Mouse (Mus musculus) layer of hippocampus, postnatal 14 days (tissue): ENCODE data around the gene Nav1. TPM values are rescaled to one million over a fixed set of nuclear protein-coding genes. Genes with fewer than 3 reads are reported as not detected.

Experiments
- DNase-seq, 2 experiments: peaks; one replicate each; pipeline ENCODE4 v3.0.0; 2021 to 2022; ENCODE audit warnings: low spot score in 2 of 2, mixed read lengths in 1 of 2
- total RNA-seq, 2 experiments: library from RNA; stranded (reverse); gene quantifications; 2 replicates each; pipeline ENCODE4 v1.2.3; 2021

Nav1 gene
- total RNA-seq, 2 experiments from 2014 or later = 161 to 168 TPM

GRCm38 (mm10) chr1:135452259-135452658 is 154.8 kb downstream of the Nav1 start:
- DNase-seq = no peak

GRCm38 (mm10) chr1:135451419-135451818 is 155.7 kb downstream of the Nav1 start:
- no peak for DNase-seq

- no peak for DNase-seq
Observed at GRCm38 (mm10) chr1:135449876-135450275, 157.2 kb downstream of the Nav1 start.

- DNase-seq = no peak
Observed at GRCm38 (mm10) chr1:135448940-135449339, 158.2 kb downstream of the Nav1 start.

GRCm38 (mm10) chr1:135443506-135443905 is 163.6 kb downstream of the Nav1 start:
- no peak for DNase-seq

- DNase-seq = no peak
Observed at GRCm38 (mm10) chr1:135441861-135442260, 165.2 kb downstream of the Nav1 start.

- DNase-seq = no peak
Observed at GRCm38 (mm10) chr1:135440986-135441385, 166.1 kb downstream of the Nav1 start.

- DNase-seq = no peak
Observed at GRCm38 (mm10) chr1:135438801-135439200, 168.3 kb downstream of the Nav1 start.

- no peak for DNase-seq
Observed at GRCm38 (mm10) chr1:135435823-135436222, 171.3 kb downstream of the Nav1 start.

GRCm38 (mm10) chr1:135430669-135431017 is 176.5 kb downstream of the Nav1 start:
- DNase-seq = no peak

- DNase-seq = peak; percentile 91 to 94
Observed at GRCm38 (mm10) chr1:135429901-135430668, 177.0 kb downstream of the Nav1 start, which contains the start of gene Ipo9. TSS of gene Ipo9 (minus strand) at chr1:135430499.

- DNase-seq = no peak
Observed at GRCm38 (mm10) chr1:135427390-135427789, 179.7 kb downstream of the Nav1 start.

GRCm38 (mm10) chr1:135426645-135427044 is 180.4 kb downstream of the Nav1 start:
- no peak for DNase-seq

- no peak for DNase-seq
Observed at GRCm38 (mm10) chr1:135422772-135423171, 184.3 kb downstream of the Nav1 start.

GRCm38 (mm10) chr1:135413996-135414395 is 193.1 kb downstream of the Nav1 start:
- no peak for DNase-seq

GRCm38 (mm10) chr1:135412130-135412529 is 195.0 kb downstream of the Nav1 start:
- DNase-seq = no peak

GRCm38 (mm10) chr1:135410967-135411366 is 196.1 kb downstream of the Nav1 start:
- no peak for DNase-seq

GRCm38 (mm10) chr1:135408973-135409372 is 198.1 kb downstream of the Nav1 start:
- no peak for DNase-seq

GRCm38 (mm10) chr1:135405356-135405755 is 201.7 kb downstream of the Nav1 start:
- no peak for DNase-seq

GRCm38 (mm10) chr1:135401452-135402110 is 205.5 kb downstream of the Nav1 start:
- DNase-seq = no peak

GRCm38 (mm10) chr1:135399466-135399865 is 207.6 kb downstream of the Nav1 start:
- DNase-seq = no peak

- DNase-seq = no peak
Observed at GRCm38 (mm10) chr1:135385161-135385560, 221.9 kb downstream of the Nav1 start.
